Mouse (Mus musculus) gastrocnemius, postnatal 36 days (tissue): Measurements from ENCODE around the gene Ccnd3. TPM values are rescaled to one million over a fixed set of nuclear protein-coding genes. Genes with fewer than 3 reads are reported as not detected.
"Not testable (repeated sequence)": the region's sequence is repeated elsewhere in the genome, so short reads cannot be mapped to it uniquely, and the experiment has no call there.

ENCODE experiments used
- DNase-seq, 2 experiments: peaks; one replicate each; pipeline ENCODE4 v3.0.0; 2022
- intact Hi-C: fragments of 180-260 bp; cut with DNase I; formaldehyde crosslinking; loops from one replicate; pipeline ENCODE4 v1.15.1; 2025
- total RNA-seq, 2 experiments: library from RNA; stranded (reverse); gene quantifications; 2 replicates each; pipeline ENCODE4 v1.2.3; 2021

Ccnd3 gene
- total RNA-seq, 2 experiments from 2014 or later: 31.4 to 31.5 TPM

- no peak for DNase-seq
These were observed 29.1 kb upstream of the Ccnd3 start for GRCm38 (mm10) chr17:47475714-47476113.

DNA sequence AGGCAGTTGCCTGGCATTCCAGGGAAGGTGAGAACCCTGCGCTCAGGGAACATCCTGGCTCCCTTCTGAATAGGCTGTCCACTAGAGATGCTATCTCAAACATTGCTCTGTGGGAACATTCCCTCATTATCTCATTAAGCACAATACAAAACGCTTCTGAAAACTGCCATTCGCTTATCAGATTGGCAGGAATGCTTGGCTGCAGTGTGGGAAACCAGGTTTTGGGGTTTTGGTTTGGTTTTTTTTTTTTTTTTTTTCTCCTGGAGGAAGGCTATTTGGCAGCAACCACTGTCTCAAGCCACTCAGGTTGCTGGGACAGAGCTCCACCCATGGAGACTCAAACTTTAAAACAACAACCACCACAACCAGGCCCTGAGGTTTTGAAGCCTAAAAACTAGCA, 25.0 kb upstream of the Ccnd3 start:
- intact Hi-C loops: loop anchor here (2.0 kb wide), 1 partner anchor 71 kb away; no protein-coding TSS in a partner anchor
- no peak for DNase-seq

More at GRCm38 (mm10) chr17:47475714-47476113, 29.1 kb upstream of the Ccnd3 start:
- intact Hi-C loops: no loop called here

GRCm38 (mm10) chr17:47482401-47482800, 22.4 kb upstream of the Ccnd3 start:
- peak; percentile 48 to 52 for DNase-seq
- intact Hi-C loops: no loop called here

DNA sequence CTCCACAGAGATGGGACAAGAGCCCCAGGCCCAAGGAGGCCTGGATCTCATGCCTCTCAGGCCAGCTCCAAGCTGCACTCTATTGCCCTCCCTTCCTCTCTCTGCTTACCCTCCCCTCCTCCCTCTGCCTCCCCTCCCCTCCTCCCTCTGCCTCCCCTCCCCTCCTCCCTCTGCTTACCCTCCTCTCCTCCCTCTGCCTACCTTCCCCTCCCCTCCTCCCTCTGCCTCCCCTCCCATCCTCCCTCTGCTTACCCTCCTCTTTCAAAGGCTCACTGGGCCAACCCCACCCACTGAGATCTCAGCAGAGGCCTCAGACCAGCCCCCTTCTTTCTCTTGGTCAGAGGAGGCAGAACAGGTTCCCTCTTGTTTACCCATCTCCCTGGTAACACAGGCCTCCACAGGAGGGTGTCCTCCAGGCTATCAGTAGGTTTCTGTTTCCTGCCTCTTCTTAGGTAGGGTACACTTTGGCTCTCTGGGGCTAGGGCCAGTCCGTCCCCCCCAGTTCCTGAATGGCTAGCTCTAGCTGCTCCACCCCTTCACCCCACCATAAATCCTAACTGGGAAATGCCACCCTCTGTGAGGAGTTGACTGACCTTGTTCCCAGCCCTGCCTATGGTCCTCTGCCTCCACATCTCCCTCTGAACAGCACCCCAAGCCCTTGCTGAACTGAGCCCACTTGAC, 20.5 kb upstream of the Ccnd3 start:
- intact Hi-C loops: no loop called here
- DNase-seq: no peak

DNA sequence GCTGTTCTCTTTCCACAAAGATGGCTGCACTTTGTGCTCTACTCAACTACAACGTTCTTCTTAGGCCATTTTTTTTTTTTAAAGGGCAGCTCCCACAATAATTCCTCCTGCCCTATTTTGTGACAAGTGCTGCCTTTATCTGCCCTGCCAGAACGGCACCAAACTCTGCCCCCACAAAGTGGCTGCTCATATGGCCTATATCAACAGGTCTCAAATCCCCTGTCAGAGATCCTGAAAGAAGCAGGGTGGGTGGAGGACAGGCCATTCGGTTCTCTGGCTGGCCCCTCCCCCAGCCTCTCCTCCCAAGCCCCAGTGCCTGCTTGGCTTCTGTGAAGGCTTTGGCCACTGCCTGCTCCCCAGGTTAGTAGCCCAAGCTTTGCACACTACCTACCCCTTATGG, 19.9 kb upstream of the Ccnd3 start:
- no peak for DNase-seq
- intact Hi-C loops: no loop called here

DNA sequence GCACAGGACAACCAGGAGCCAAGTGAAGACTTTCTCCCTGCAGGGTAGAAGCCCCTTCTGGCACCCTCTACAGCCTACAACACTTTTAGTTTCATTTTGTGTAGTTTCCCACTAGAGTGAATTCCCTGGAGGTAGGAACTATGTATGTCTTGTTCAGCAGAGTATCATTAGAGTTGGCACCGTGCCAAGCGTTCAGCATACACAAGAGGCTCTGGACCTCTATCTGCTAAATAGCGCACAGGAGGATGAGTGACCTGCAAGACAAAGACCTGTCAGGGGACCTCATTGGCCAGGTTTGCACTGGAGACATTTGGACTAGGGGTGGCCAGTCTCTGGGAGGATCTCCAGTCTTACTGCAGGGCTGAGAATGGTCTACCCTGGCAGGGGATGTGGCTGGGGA, 19.1 kb upstream of the Ccnd3 start:
- intact Hi-C loops: no loop called here
- DNase-seq: no peak

GRCm38 (mm10) chr17:47490791-47491190, 14.1 kb upstream of the Ccnd3 start:
- no peak for DNase-seq
- intact Hi-C loops: no loop called here

DNA sequence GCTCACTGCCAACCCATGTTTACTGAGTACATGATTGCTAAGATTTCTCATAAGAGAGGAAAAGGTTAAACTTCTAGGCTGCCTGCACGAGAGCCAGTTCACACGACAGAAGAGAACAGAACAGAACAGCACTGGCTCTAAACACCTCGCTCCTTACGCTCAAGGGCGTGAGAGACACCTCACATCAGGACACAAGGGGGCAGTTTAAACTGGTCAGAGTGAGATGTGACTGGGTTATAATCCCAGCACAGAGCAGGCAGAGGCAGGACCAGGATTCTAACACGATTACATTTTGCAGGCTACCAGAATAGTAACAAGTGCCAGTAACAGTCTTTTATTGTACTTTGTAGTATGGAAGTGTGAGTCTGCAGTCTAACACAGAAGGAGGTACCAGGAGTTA, 12.1 kb upstream of the Ccnd3 start:
- DNase-seq: no peak
- intact Hi-C loops: no loop called here

- intact Hi-C loops: no loop called here
- DNase-seq: no peak
These were observed 11.2 kb upstream of the Ccnd3 start for GRCm38 (mm10) chr17:47493653-47494052.

GRCm38 (mm10) chr17:47494132-47494531, 10.7 kb upstream of the Ccnd3 start:
- no peak for DNase-seq
- intact Hi-C loops: no loop called here

GRCm38 (mm10) chr17:47501531-47501930, 3.3 kb upstream of the Ccnd3 start:
- DNase-seq: no peak
- intact Hi-C loops: loop anchor here (5.0 kb wide), 1 partner anchor 186 kb away; the partner anchor contains the start of genes Frs3 and Tomm6

- intact Hi-C loops: loop anchor here (5.0 kb wide), 1 partner anchor 185 kb away; the partner anchor contains the start of genes Frs3 and Tomm6
- DNase-seq: peak; percentile 90 to 95
These were observed 2.7 kb upstream of the Ccnd3 start, which contains the start of gene Taf8 for GRCm38 (mm10) chr17:47501946-47502706. Gene Taf8, minus strand, starts transcription at chr17:47502292.

- not testable (repeated sequence) for DNase-seq
- intact Hi-C loops: loop anchor here (5.0 kb wide), 1 partner anchor 185 kb away; the partner anchor contains the start of genes Frs3 and Tomm6
These were observed 2.2 kb upstream of the Ccnd3 start for GRCm38 (mm10) chr17:47502707-47503045.

GRCm38 (mm10) chr17:47503689-47504088, 1.2 kb upstream of the Ccnd3 start:
- intact Hi-C loops: loop anchor here (5.0 kb wide), 1 partner anchor 184 kb away; the partner anchor contains the start of genes Frs3 and Tomm6
- no peak for DNase-seq

DNA sequence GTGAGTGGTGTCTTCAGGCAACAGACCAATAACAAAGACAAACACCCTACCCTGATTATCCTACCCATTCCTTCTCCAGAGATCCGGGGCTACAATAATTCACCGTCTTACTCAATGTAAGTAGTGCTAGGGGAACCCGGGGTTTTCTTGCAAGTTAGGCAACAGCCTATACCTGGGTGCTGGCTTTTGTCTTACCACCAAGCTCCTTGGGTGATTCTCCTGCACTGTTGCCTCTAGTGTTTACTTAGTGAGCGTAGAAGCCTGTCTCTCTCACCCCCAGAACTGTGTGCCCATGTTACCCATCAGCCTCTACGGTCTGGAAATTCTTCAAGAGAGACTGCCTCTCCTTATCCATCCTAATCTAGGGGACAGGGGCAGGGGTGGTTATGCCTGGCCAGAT, 623 bp upstream of the Ccnd3 start:
- no peak for DNase-seq
- intact Hi-C loops: loop anchor here (5.0 kb wide), 1 partner anchor 183 kb away; the partner anchor contains the start of genes Frs3 and Tomm6

DNA sequence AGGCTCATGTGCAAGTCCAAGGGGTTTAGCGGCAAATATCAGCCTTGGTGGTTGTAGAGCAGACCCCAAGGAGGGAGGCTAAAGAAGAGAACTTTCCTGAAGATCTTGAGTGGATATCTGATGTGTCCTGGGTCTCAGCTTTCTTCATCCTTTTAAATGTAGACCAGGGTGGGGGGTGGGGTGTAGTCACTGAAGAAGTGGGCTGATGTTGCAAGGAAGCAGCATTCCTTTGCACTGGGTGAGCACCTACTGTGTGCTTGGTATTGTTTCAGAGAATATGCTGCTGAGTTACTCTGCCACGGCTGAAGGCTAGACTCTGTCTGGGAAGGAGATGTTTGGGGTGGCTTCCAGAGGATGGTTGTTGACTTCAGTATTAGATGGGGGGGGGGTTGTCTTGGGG, 715 bp downstream of the Ccnd3 start:
- intact Hi-C loops: loop anchor here (5.0 kb wide), 1 partner anchor 172 kb away; no protein-coding TSS in a partner anchor
- DNase-seq: no peak

GRCm38 (mm10) chr17:47506042-47506441, 1.2 kb downstream of the Ccnd3 start:
- intact Hi-C loops: loop anchor here (5.0 kb wide), 1 partner anchor 171 kb away; no protein-coding TSS in a partner anchor
- no peak for DNase-seq

GRCm38 (mm10) chr17:47506697-47507096, 1.8 kb downstream of the Ccnd3 start:
- intact Hi-C loops: loop anchor here (5.0 kb wide), 1 partner anchor 171 kb away; no protein-coding TSS in a partner anchor
- no peak for DNase-seq

DNA sequence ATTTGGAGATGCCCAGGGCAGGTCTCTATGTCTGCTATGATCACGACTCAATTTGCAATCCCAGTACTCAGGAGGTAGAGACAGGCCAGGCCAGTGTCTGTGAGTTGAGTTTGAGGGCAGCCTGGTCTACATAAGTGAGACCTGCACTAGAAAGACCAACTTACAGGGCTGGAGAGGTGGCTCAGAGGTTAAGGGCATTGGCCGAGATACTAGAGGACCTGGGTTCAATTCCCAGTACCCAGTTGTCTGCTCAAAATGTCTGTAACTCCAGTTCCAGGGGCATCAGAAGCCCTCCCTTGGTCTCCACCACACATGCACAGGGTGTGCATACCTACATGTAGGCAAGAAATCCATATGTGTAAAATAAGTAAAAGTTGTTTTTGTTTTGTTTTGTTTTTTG, 2.7 kb downstream of the Ccnd3 start:
- no peak for DNase-seq
- intact Hi-C loops: loop anchor here (5.0 kb wide), 1 partner anchor 170 kb away; no protein-coding TSS in a partner anchor

- DNase-seq: peak; percentile 85 to 94
- intact Hi-C loops: loop anchor here (5.0 kb wide), 1 partner anchor 169 kb away; no protein-coding TSS in a partner anchor
These were observed 3.3 kb downstream of the Ccnd3 start for GRCm38 (mm10) chr17:47508012-47508608.
